Mouse (Mus musculus) activated CD4-positive, CD25-positive, alpha-beta regulatory T cell, adult 4 months (primary cell): Measurements from ENCODE around the gene Inafm2. TPM values are rescaled to one million over a fixed set of nuclear protein-coding genes. Genes with fewer than 3 reads are reported as not detected.
A peak's percentile ranks its signal among the peaks of the same experiment; 100 is the strongest.

ENCODE experiments used
- ATAC-seq: one replicate; pipeline ENCODE4 v1.8.0; 2017
- polyA plus RNA-seq, 2 experiments: library from polyadenylated mRNA; unstranded; fragments of 100-300 nt; shearing (Covaris generic); gene quantifications; one replicate each; pipeline ENCODE4 v1.2.1; 2017

Inafm2 gene
- polyA plus RNA-seq, 2 experiments from 2014 or later = 19.8 to 27.2 TPM

DNA sequence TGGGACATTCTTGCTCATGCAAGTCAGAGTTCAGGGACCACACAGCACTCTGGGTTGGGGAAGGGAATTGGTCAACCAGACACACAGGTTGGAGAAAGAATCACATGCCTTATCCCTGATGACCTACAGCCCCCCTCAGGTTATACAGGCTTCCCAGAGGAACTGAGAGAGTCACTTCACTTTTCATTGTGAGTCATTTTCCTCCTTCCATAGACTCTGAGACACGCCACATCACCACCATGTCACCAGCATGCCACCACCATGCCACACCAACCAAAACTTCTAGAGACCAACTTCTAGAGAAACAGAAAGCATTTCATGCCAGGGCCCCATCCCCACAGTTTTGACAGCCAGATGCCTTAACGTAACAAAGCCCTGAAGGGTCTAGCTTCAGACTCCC lies 18.7 kb upstream of the Inafm2 start:
- ATAC-seq = no peak

DNA sequence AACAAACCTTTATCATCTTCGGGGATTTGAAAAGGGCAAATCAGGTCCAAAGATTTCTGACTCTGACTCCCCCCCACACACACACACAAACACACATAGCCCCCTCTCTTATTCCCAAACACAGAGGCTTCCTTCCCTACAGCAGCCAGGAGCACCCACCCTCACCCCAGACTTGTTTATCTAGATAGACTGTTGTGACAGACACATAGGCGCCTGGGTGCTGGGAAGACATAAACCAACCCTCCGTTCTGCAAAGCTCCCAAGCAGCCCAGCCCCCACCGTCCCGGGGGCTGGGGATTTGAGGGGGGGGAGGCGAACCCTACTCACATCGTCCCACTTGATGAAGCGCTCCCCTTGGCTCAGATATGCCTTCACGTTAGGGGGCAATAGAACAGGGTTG lies 17.6 kb upstream of the Inafm2 start:
- peak; percentile 6 for ATAC-seq

DNA sequence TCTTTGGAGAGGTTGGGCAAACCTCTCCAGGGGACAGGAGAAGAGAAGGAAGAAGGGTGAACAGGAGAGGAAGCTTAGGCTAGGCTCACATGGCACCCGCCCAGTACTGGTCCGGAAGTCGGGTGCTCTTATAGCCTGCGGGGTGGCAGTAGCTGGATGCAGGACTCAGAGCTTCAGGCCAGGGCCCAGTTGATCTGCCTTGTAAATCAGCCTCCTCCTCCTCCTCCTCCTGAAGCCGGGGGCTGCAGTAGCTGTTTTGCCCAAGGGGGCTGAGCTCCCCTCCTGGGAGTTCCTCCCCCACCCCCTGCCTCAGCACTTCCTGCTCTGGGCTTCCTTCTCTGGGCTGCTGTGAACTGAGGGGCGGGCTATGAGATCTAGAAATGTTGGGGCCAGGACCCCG lies 17.2 kb upstream of the Inafm2 start, which contains the start of gene Plcb2:
Gene Plcb2, minus strand, starts transcription at position 102 of the 400 bp plus-strand sequence.
- ATAC-seq = peak; percentile 81

DNA sequence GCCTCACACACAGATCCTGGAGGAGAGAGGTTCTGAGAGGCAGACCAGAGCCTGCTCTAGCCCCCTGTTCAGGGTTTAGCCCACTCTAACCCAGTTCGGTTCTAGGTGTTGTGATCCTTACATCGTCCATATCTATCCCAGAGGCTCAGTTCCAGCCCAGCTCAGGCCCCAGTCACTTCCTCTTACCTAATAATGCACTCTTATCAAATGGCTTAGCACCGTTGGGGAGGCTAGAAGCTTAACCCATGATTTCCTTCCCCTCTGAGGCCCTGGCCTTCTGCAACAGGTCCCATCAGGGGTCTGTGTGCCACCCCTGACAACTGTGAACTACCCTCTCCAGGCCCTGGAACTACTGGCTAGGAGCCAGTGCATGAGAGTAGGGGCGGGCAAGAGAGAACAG lies 16.4 kb upstream of the Inafm2 start:
- no peak for ATAC-seq

DNA sequence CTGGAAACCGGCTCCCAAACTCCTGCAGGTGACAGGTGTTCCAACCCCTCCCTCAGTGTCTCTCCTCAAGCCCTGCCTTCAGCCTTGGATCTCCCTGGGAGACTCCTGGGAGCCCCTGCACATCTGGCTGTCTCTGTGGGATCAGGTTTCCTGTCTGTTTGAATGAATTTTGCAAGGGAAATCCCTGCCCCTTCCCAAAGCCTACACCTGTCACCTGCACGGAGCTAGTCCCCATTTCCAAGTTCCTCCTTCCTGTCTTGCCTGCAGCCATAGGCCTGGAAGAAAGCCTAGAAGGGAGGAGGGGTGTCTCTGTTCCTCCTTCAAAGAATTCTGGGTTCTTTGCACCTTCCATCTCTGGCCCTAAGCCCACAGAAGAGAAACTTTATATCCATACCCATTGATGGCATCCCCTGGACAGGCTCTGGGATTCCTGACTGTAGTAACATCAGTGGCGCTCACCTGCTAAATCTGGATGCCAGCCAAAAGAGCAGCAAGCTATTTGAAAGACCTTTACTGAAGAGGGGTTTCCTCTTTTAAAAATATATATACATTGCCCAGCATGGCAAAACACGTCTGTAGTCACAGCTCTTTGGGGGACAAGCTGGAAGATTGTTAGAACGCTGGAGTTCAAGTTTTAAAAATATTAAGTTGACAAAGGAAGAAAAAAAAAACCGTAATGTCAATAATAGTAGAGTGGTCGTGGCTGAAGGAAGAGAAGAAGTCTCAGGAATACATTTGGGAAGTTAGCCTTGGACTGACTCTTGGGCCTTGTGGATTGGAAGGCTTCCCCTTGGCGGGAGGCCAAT lies 15.5 kb upstream of the Inafm2 start:
- no peak for ATAC-seq

DNA sequence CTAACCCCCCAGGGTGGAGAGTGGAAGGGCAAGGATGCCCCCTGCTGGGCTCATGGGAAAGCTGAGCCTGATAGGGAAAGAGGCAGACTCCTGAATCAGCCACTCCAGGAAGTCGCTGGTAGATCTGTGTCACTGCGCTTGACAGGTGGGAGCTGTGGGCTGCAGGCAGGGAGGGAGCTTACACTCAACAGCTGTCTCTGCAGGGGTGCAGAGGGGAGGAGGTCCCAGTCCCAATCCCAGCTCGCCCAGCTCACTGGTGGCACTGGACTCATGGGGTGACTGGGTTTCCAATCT lies 15.0 kb upstream of the Inafm2 start:
- ATAC-seq = no peak

DNA sequence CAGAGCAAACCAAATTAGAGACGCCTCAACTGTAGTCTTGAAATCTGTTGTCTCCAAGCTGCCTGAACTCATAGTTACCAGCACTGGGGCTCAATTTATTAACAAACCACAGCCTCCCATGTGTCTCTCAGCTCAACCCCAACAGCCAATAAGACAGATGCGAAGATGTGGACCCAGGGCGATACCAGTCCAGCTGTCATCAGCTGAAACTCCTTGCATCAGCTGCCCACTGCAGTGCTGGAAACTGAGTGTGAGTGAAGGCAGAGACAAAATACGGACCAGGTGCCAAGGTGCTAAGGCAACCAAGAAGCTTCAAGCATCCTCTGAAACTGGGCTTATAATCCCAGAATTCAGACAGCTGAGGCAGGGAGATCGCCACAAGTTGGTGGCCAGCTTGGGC lies 13.6 kb upstream of the Inafm2 start:
- ATAC-seq = no peak

DNA sequence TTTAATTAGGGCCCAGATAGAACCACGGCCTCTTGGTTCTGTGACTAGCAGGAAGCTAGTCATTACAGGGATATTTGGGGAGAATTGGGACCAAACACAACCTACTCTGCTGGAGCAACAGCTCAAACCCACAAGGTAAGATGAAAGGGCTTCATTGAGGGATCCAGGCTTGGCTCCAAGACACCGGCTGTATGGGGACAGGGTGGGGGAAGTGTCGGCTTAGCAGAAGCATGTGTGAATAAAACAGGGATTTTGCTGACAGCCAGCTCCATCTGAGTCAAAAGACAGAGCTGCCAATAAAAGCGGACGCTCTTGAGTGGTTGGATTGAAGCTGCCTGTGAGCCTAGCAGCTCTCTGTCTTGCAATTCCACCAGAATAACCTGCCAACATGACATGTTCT lies 12.2 kb upstream of the Inafm2 start:
- no peak for ATAC-seq

DNA sequence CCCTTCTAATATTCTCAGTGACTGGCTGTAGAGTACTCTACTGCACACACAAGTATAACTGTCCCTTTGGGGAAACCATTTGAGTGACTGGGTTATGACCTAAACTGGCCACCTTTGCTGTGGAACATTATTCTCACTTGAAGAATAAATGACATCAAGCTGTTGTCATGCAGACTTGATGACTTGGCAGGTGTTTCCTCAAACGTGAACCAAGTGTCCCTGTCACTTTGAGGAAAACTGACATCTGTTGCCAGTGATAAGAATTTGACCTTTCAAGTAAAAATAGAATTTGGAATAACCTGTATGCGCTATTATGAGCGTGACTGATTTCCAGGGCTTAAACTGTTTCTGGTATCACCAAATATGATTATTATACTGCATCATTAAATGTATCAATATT lies 5.2 kb upstream of the Inafm2 start:
- ATAC-seq = no peak

DNA sequence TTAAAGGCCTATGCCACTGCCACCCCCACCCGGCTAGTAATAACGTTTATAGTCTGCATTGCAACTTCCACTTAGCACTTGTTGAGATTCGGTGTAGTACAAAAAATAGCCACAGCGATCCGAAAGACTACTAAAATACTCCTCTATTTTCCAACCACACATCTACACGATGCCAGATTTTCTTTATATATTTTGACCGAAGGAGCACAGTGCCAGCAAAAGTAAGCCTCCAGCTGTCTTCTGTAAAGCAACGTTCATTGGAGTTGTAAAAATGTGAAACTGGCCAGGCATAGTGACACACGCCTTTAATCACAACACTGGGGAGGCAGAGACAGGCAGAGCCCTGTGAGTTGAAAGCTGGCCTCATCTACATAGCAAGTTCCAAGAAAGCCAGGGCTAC lies 4.4 kb upstream of the Inafm2 start:
- no peak for ATAC-seq

DNA sequence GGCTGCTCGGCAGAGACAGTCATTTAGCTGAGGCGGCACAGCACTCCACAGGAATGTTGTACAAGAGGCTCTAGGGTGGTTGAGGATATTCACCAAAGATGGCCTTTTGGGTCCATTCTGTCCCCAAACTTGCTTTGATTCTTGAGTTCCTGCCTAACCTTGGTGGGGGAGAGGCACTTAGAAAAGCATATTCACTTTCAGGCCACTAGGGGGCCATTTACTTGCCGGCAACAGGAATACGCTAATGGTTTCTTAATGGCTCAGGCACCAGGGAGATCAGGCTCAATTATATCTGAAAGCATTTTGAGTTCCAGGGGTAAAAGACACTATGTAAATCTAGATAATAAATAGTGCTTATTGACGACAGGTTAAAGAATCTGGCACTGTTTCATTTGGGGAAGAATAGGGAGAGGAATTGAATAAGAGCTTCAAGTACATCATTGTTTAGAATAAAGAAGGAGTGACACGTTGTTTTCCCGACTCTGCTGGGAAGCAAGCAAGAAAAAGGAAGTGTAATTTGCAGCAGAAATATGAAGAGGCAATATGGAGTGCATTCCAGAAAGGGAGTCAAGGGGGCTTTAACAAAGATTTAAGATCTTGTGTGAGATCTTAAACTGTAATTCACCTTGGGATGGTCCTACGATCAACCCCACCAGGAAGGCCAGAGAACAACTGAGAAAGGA lies 2.2 kb upstream of the Inafm2 start:
- no peak for ATAC-seq

DNA sequence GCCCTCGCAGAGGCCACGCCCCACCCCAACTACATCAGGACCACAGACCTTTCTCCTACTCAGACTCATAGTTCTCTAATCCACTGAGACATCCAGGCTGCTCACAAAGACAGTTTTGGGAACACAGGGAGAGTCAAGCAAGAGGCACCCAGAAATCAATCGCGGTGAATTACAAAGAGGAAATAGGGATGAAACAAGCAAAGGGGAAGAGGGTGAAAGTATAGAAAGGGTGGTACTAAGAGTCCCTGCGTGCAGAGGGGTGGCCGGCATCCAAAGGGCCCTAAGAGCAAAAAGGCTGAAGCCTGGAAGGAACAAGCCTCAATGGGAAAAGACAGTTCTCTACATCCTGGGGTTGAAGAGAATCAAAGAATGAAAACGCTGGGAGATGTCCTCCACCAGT lies 937 bp upstream of the Inafm2 start:
- no peak for ATAC-seq

DNA sequence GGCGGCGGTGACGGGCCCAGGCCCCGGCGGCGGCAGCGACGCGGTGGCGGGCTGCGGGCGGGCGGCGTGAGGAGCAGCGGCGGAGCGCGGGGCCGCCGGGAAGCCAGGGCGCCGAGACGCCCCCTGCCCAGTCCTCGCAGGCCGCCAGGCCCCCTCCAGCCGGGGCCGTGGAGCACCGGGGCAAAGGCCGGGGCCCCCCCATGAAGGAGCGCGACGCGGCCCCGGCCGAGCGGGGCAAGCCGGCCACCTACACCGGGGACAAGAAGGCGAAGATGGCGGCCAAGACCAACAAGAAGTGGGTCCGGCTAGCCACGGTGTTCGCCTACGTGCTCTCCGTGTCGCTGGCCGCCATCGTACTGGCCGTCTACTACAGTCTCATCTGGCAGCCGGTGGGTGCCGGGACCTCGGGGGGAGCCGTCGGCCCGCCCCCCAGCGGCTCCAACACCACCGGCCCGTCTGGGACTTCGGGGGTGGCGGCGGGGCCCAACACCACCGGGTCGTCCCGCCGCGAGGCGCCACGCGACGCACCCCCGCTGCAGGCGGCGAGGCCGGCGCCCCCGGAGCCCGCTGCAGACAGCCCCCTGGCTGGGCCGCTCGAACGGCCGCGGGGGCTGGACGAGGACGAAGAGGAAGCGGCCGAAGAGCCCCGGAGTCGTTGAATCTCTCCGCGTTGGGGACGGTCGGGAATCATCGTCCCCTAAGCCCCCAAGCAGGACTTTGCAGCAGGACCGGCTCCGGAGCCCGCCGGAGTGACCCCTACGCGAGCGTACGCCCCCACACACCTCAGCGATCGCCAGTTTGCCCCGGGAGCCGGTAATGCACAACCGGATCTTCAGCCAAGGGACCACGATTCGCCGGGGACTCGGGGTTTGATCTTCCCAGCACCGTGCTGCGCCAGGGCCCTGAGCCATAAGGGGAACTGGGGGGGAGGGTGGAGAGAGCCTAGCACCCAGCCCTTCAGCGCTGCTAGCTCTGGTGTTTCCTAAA lies 650 bp downstream of the Inafm2 start:
- peak; percentile 20 for ATAC-seq

DNA sequence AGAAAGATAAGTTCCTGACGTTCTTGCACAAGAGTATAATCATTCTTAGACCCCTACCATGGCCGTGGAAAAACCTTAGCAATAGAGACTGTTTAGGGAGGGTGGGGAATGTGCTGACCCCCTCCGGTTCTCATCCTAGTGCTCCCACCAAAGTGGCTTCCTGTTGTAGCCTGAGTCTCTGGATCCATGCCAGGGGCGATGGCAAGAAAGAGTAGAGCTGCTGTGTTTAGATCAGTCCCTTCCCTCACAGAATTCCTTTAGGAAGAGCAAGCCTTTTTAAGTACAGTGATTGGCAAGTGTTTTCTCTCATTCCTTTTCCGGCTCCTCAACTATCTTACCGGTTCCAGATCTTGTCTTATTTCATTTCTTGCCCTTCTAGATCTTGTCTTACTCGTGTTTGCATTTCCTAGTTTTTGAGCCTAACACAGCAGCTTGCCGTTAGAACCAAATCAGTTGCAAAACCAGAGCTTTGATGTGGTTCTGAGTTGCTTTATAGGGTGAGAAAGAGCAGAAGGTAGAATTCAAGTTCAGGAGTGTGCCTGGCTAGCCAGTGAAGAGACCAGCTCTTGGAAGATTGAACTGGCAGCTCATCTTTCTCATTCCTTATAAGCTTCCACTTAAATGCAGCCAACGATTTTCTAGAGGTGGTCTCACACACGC lies 1.9 kb downstream of the Inafm2 start:
- no peak for ATAC-seq

DNA sequence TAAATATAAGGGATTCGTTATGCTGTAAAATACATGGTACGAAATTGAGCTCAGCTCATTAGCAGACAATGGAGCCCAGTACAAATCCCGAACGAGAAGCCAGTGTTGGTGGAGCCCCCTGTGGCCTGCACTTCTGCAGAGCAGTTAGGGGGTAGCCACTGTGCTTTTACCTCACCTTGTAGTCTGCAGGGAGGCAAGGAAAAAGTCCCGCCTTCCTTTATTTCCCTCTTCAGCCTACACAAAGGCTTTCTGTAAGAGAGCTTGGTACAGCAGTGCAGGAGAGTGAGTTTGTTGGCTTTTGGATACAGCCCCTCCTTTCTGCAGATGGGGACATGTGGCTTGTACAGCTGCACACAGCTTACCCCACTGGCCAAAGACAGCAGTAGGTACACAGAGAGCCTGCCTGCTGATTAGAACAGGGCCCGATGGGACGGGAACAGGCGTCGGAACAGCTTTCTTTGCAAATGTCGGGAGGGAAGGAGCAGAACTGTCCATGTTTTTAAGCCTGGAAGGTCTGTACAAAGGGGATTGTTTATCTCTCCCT lies 3.9 kb downstream of the Inafm2 start:
- no peak for ATAC-seq

DNA sequence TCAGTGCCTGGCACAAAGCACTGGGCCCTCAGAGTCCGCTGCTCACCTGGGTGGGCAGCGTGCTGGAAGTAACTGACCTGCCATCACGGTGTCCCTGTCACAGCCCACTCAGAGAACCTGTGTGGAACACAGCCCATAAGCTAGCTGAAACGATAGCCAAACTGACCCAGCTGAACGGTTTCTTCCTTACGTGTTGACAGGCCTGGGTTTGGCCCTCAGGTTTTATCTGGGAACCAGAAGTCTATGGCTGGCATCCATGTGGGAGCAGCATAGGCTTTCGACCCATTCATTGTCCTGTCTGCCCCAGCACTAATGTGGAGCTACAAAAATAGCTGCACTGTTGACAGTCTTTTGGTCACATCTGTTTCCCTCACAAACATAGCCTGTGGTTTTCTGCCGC lies 4.9 kb downstream of the Inafm2 start:
- no peak for ATAC-seq

DNA sequence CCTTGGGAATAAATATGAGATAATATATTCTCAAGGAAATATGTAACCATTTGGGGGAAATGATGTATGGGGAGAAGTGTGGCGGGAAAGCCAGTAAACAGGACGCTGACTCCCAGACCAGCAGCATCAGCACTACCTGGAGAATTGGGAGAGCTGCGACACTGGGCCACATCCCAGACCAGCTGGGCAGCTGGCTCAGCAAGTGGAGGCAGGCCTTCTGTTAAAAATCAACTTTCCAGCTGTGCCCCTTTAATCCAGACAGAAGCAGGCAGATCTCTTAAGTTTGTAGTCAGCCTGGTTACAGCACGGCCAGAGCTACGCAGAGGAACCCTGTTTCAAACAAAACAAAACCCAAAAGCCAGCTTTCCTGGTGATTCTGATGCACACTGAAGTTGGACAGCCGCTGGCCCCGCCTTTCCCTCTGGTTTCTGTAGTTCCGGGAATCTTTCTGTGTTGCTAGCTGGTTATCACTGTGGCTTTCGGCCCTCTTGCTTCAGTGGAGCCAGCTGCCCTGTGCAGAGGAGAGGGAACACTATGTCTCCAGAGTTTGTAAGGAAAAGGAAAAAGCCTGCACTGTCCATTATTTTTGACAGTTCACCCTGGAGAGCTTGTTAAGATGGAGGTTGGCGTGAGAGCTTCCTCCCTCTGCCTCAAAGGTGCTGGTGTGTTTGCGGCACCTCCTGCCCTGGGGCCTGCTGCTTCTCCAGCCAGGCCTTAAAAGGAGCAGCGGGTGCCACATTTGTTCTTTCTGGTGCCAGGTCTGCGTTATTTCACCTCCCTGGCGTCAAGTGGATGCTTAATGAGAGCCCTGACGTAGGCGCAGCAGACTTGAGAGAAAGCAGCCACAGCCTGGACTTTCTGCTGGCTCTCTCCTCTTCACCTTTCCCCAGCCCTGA lies 6.6 kb downstream of the Inafm2 start:
- ATAC-seq = no peak

DNA sequence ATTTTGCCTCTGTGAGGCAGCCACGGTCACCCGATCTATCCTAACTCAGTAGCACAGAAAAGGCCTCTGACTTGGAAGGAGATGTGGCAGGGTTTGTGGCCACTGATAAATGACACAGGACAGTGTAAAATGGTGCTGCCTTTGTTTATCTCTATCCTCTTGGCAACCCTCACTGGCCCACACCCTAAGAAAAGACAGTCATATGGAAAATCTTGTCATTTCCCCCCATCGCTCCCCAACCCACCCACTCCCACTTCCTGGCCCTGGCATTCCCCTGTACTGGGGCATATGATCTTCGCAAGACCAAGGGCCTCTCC lies 7.2 kb downstream of the Inafm2 start:
- no peak for ATAC-seq

DNA sequence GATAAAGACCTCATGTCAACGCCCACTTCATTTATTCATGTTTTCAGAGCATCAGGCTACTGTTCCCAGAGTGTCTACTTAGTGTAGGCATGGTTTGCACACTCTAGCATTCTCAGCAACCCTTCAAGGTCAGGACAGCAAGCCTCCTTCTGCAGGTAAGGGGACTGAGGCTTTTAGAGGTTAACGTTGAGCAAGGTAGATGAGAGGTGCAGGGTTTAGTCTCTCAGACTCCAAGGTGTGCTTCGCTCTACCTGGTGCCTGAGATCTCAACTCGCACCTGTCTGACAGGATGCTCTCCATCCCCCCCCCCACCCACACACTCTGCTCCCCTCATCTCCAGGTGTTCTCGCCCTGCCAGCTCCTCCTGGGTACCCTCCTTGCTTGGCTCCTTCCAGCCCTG lies 8.6 kb downstream of the Inafm2 start:
- ATAC-seq = no peak

DNA sequence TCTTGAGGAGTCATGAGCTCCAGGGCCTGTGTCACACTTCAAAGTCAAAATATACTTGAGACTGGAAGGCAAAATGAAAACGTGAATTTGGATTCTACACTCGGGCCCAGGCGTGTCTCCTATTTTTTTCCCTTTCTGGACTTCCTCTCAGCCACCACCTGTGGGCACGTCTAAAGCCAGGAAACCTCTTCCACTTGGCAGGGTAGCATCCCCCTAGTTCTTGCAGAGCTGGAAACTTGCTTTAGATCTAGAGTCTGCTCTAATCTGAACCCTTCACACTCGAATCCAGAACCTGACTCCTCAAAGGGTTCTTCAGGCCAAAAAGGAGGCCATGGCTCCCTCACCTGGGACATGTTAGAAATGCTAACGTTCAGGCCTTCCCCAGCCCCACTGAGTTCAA lies 9.8 kb downstream of the Inafm2 start:
- ATAC-seq = no peak

DNA sequence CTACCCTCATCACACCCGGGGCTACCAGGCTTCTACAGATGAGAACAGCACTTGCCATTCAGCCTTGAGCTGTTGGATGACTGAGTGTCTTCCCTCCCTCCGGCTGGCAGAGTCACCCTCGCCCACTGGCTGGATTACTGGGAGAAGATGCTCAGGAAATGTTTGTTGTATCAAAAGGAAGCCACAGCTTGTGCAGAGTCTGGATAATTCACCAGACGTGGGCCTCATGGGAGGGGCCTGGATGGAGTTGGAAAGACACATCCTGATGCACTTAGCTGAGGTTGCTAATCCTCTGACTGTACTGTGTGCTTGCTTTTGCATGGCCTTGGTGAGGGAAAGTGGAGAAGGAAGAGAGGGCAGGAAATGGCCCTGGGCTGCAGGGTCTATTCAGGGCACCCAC lies 10.5 kb downstream of the Inafm2 start:
- no peak for ATAC-seq

DNA sequence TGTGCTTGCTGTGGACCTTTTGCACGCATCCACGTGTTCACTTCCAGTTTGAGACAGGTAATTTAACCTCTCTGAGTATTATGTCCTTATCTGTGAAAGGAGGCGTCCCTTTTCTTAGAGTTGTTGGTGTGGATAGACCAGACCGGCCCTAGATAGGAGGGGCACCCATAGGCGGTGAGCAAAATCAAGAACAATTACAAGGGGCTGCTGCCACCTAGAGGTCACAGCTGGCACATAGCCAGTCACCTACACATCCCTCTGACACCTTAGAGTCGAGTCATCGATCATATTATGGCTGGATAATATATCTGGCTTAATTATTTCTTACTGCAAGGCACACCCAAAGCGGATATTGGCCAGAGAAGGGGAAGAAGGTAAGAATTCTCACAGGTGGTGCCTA lies 14.3 kb downstream of the Inafm2 start:
- ATAC-seq = peak; percentile 81
